Mouse (Mus musculus): ENCODE results near the gene Cyp8b1. TPM values are rescaled to one million over a fixed set of nuclear protein-coding genes. Genes with fewer than 3 reads are reported as not detected.

Cyp8b1 gene
- polyA plus RNA-seq (2015; fragmentation: Nextera tagmentation; extraction: Ambion mirVana), result not detected in 2 replicates

DNA sequence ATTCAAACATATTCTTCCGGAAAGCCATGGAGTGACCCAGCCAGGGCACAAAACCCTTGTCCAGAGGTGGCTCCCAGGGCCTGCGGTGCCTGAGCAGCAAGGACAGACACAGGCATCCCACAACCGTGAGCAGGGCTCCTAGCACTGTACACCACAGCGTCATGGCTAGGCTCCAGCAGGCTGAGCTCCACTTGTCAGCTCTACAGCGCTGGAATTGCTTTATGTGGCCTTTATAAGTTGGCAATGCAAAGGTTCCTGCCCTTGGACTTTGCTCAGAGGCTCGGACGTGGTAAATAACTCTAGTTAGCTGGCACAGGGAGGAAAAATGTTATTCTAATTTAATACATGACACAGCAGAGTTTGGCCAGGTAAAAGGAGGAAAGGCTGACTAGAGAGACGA, at the start of gene Cyp8b1:
Gene Cyp8b1 (minus strand): TSS at position 204 of the 400 bp plus-strand sequence.
- peak; percentile 83 for ATAC-seq
- no peaks in the 10 kb centered on the region for H3K36me3 ChIP-seq (ENCODE audit: control insufficient read depth, insufficient read depth, low read length)
- H3K4me2 ChIP-seq (ENCODE audit: low read depth, low read length), result 0 out of 2 replicates have a peak within 1 kb of the TSS, but pooled peaks have one; percentile 6
- H3K4me3 ChIP-seq (ENCODE audit: low read length), result no peak within 1 kb of the TSS
- WGBS, result 63% methylated on average over 8 of the region's 8 CpGs
- H3K27me3 ChIP-seq (replicated peaks; ENCODE audit: control insufficient read depth, insufficient read depth, low read length), result no peaks in the 10 kb centered on the region
- no peak within 1 kb of the TSS for H3K27ac ChIP-seq (ENCODE audit: low read length)
- H3K4me1 ChIP-seq (ENCODE audit: control insufficient read depth, insufficient read depth, low read length), result peaks cover 4% of the 10 kb centered on the region
- no peaks in the 10 kb centered on the region for H3K9me3 ChIP-seq (ENCODE audit: control insufficient read depth, low read length)
- no peak within 1 kb of the TSS for H3K9ac ChIP-seq (ENCODE audit: low read depth, low read length)

DNA sequence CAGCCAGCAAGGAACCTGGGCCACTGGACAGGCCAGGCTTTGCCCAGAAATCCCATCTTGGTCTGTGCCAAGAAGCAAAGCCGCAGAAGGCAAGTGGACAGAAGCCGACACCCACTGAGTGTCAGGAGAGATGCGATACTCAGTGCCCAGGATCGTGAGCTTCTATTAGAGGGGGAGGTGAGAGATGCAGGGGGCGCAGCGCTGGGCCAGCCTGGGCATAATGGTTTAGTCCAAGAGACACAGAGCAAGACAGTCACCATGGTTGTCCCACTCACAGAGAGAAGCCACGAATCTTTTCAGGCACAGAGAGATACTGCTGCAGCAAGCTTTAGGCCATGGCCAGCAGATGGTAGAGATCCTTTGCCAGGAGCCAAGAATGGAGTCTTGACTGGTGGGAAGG, 48.8 kb upstream of the Cyp8b1 start:
- 90% methylated on average over 7 of the region's 7 CpGs for WGBS
- Histone ChIP-seq H3K27me3 (replicated peaks; ENCODE audit: control insufficient read depth, insufficient read depth, low read length) (no peaks in the 10 kb centered on the region), H3K4me2 (ENCODE audit: low read depth, low read length) (no peak overlapping the region), H3K4me3 (ENCODE audit: low read length) (no peak overlapping the region), H3K9ac (ENCODE audit: low read depth, low read length) (no peak overlapping the region), H3K36me3 (ENCODE audit: control insufficient read depth, insufficient read depth, low read length) (no peaks in the 10 kb centered on the region), H3K4me1 (ENCODE audit: control insufficient read depth, insufficient read depth, low read length) (no peaks in the 10 kb centered on the region), H3K9me3 (ENCODE audit: control insufficient read depth, low read length) (no peaks in the 10 kb centered on the region), H3K27ac (ENCODE audit: low read length) (no peak overlapping the region)
- no peak for ATAC-seq

DNA sequence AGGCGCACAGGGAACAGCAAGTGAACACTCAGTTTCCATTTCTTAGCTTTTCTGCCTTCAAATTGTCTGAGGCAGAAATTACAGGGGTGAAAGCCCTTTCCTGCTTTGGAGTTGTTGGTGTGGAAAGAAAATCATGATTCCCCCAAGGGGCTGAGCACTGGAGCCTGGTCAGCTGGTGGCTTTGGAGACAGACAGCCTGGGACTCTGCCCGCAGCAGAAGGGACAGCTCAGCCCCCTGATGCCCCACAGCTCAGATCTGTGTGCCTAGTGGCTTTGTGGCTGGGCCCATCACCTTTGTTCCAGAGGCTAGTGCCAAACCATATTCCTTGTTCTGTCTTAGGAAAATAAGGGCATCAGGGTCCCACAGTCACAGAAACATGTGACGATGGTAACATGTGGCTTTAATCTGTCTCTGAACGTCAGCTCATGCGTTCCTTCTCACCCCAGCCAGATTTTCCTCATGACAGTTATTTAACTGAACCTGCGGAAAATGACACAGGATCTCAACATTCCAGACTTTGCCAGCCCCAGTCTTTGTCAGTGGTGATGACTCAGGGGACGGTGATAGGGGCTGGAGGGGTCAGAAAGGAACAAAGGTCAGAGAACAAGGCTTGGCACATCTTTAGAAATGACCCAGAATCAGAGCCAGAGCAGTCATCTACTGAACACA, 44.0 kb upstream of the Cyp8b1 start:
- Histone ChIP-seq H3K4me3 (ENCODE audit: low read length) (no peak overlapping the region), H3K9ac (ENCODE audit: low read depth, low read length) (no peak overlapping the region), H3K27me3 (replicated peaks; ENCODE audit: control insufficient read depth, insufficient read depth, low read length) (no peaks in the 10 kb centered on the region), H3K36me3 (ENCODE audit: control insufficient read depth, insufficient read depth, low read length) (no peaks in the 10 kb centered on the region), H3K4me1 (ENCODE audit: control insufficient read depth, insufficient read depth, low read length) (no peaks in the 10 kb centered on the region), H3K27ac (ENCODE audit: low read length) (no peak overlapping the region), H3K9me3 (ENCODE audit: control insufficient read depth, low read length) (no peaks in the 10 kb centered on the region), H3K4me2 (ENCODE audit: low read depth, low read length) (no peak overlapping the region)
- no peak for ATAC-seq
- 47% methylated on average over 7 of the region's 7 CpGs for WGBS

DNA sequence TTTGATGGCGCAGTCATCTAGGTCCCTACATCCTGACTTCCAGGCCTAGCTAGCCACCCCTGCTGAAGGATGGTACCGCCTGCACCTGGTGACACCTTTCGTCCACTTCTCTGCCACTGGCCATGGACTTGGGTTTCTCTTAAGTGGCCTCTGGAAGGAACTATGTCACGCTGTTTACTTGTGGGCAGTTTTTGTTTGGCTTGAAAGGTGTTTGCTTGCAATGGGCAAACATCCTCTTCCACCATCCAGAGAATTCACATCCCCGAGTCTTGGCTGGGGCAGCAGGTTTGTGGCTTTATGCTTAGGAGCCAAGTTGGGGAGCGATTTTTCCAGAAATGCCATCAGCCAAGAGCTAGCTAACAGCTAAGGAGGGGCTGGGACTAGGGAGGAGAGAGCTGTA, 36.5 kb upstream of the Cyp8b1 start:
- Histone ChIP-seq H3K4me1 (ENCODE audit: control insufficient read depth, insufficient read depth, low read length) (peaks cover 14% of the 10 kb centered on the region), H3K4me3 (ENCODE audit: low read length) (no peak overlapping the region), H3K4me2 (ENCODE audit: low read depth, low read length) (no peak overlapping the region), H3K27me3 (replicated peaks; ENCODE audit: control insufficient read depth, insufficient read depth, low read length) (no peaks in the 10 kb centered on the region), H3K36me3 (ENCODE audit: control insufficient read depth, insufficient read depth, low read length) (no peaks in the 10 kb centered on the region), H3K9me3 (ENCODE audit: control insufficient read depth, low read length) (no peaks in the 10 kb centered on the region), H3K9ac (ENCODE audit: low read depth, low read length) (0 out of 2 replicates have a peak overlapping the region, but pooled peaks have one; percentile 10), H3K27ac (ENCODE audit: low read length) (no peak overlapping the region)
- ATAC-seq, result no peak
- 90% methylated on average over 6 of the region's 6 CpGs for WGBS

DNA sequence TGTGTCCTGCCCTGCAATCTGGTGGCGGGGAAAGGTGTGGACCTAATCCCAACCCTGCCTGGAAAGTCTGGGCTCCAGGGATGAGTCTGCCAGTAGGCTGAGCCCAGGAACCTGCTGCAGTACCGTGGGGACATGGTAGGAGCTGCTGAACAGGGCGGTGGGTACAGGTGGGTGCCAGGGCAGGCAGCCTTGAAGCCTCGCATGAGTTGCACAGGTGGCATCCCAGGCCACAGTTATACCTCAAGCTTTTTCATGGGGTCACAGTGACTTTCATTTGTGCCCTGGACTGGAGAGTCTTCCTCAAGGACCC, 35.0 kb upstream of the Cyp8b1 start:
- ATAC-seq, result no peak
- H3K4me2 ChIP-seq (ENCODE audit: low read depth, low read length), result peak overlapping the region; percentile 54
- peaks cover 14% of the 10 kb centered on the region for H3K4me1 ChIP-seq (ENCODE audit: control insufficient read depth, insufficient read depth, low read length)
- H3K36me3 ChIP-seq (ENCODE audit: control insufficient read depth, insufficient read depth, low read length), result no peaks in the 10 kb centered on the region
- H3K9me3 ChIP-seq (ENCODE audit: control insufficient read depth, low read length), result no peaks in the 10 kb centered on the region
- H3K4me3 ChIP-seq (ENCODE audit: low read length), result peak overlapping the region; percentile 43
- H3K27me3 ChIP-seq (replicated peaks; ENCODE audit: control insufficient read depth, insufficient read depth, low read length), result no peaks in the 10 kb centered on the region
- peak overlapping the region; percentile 64 for H3K9ac ChIP-seq (ENCODE audit: low read depth, low read length)
- 29% methylated on average over 4 of the region's 4 CpGs for WGBS
- H3K27ac ChIP-seq (ENCODE audit: low read length), result peak overlapping the region; percentile 43

DNA sequence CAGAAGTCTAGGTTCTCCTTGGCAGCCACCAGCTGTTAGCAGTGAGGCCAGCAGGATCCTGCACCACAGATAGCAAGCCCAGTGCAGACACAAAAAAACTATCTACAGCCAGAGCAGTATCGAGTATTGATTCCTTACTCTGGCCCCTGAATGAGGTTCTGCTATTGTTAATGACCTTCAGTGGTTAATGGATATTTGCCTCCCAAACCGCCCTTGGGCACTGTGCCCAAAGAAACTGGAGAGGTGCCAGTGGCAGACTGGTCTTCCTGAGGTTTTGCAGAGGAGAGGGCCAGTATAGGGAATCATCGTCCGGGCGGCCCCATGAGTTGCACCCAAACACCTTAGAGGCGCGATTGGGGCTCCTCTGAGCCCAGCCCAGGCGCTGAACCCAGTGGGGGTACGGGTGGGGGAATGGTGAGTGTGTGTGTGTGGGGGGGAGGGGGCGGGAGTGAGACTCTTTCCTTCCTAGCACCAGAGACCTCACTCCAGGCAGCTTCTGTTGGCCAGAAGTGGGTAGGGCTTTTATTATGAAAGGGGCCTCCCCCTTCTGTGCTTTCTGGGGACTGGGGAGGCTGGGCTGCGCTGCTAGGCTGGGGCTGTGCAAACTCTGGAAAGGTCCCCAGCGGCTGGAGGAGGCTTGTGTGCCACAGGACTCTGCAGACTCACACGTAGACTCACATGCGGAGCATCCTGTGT, 34.5 kb upstream of the Cyp8b1 start, which contains the start of gene Fam198a:
Gene Fam198a (plus strand): TSS at position 571 of the 696 bp plus-strand sequence.
- peak within 1 kb of the TSS; percentile 65 for H3K27ac ChIP-seq (ENCODE audit: low read length)
- no peaks in the 10 kb centered on the region for H3K36me3 ChIP-seq (ENCODE audit: control insufficient read depth, insufficient read depth, low read length)
- peak within 1 kb of the TSS; percentile 54 for H3K4me2 ChIP-seq (ENCODE audit: low read depth, low read length)
- 2% methylated on average over 14 of the region's 14 CpGs for WGBS
- peak within 1 kb of the TSS; percentile 43 for H3K4me3 ChIP-seq (ENCODE audit: low read length)
- H3K27me3 ChIP-seq (replicated peaks; ENCODE audit: control insufficient read depth, insufficient read depth, low read length), result no peaks in the 10 kb centered on the region
- H3K4me1 ChIP-seq (ENCODE audit: control insufficient read depth, insufficient read depth, low read length), result peaks cover 14% of the 10 kb centered on the region
- H3K9ac ChIP-seq (ENCODE audit: low read depth, low read length), result peak within 1 kb of the TSS; percentile 64
- no peaks in the 10 kb centered on the region for H3K9me3 ChIP-seq (ENCODE audit: control insufficient read depth, low read length)
- peak; percentile 91 for ATAC-seq

DNA sequence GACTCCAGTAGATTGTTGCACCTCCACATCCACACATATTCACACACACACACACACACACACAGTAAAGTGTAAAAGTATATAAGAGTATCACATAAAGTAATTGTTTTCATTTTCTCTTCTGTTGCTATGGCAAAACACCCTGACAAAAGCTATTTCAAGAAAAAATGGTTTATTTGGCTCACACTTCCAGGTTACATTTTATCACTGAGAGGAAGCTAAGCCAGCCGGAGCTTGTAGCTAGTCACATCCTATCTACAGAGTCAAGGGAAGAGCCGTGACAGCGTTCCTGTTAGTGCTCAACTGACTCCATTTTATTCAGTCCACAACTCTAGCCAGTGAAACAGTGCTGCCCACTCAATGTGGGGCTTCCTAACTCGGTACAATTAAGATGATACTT, 32.3 kb upstream of the Cyp8b1 start:
- no peaks in the 10 kb centered on the region for H3K27me3 ChIP-seq (replicated peaks; ENCODE audit: control insufficient read depth, insufficient read depth, low read length)
- 58% methylated on average over 4 of the region's 4 CpGs for WGBS
- H3K4me1 ChIP-seq (ENCODE audit: control insufficient read depth, insufficient read depth, low read length), result peaks cover 14% of the 10 kb centered on the region
- no peak for ATAC-seq
- H3K9ac ChIP-seq (ENCODE audit: low read depth, low read length), result no peak overlapping the region
- no peak overlapping the region for H3K27ac ChIP-seq (ENCODE audit: low read length)
- H3K36me3 ChIP-seq (ENCODE audit: control insufficient read depth, insufficient read depth, low read length), result no peaks in the 10 kb centered on the region
- H3K4me3 ChIP-seq (ENCODE audit: low read length), result no peak overlapping the region
- H3K4me2 ChIP-seq (ENCODE audit: low read depth, low read length), result no peak overlapping the region
- no peaks in the 10 kb centered on the region for H3K9me3 ChIP-seq (ENCODE audit: control insufficient read depth, low read length)

DNA sequence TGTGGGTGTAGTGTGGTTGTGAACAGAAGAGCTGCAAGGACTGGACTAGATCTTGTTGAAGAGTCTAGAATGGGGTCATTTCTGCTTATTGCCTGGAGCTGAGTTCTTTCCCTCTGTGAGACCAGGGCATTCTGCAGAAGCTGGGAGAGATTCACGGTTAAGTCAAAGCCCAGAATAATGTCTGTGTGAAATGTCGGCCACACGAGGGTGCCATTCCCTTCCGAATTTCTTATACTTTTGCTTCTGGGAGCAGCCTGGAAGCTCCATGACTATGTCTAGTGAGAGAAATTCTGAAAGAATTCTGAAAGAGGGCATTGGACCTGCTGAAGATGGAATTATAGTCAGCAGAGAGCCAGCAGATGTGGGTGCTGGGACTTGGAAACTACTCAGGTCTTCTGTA, 31.7 kb upstream of the Cyp8b1 start:
- no peaks in the 10 kb centered on the region for H3K36me3 ChIP-seq (ENCODE audit: control insufficient read depth, insufficient read depth, low read length)
- no peaks in the 10 kb centered on the region for H3K9me3 ChIP-seq (ENCODE audit: control insufficient read depth, low read length)
- H3K27ac ChIP-seq (ENCODE audit: low read length), result no peak overlapping the region
- no peak overlapping the region for H3K9ac ChIP-seq (ENCODE audit: low read depth, low read length)
- no peaks in the 10 kb centered on the region for H3K27me3 ChIP-seq (replicated peaks; ENCODE audit: control insufficient read depth, insufficient read depth, low read length)
- H3K4me1 ChIP-seq (ENCODE audit: control insufficient read depth, insufficient read depth, low read length), result peaks cover 14% of the 10 kb centered on the region
- H3K4me2 ChIP-seq (ENCODE audit: low read depth, low read length), result no peak overlapping the region
- 6% methylated on average over 4 of the region's 4 CpGs for WGBS
- H3K4me3 ChIP-seq (ENCODE audit: low read length), result no peak overlapping the region
- ATAC-seq, result no peak

DNA sequence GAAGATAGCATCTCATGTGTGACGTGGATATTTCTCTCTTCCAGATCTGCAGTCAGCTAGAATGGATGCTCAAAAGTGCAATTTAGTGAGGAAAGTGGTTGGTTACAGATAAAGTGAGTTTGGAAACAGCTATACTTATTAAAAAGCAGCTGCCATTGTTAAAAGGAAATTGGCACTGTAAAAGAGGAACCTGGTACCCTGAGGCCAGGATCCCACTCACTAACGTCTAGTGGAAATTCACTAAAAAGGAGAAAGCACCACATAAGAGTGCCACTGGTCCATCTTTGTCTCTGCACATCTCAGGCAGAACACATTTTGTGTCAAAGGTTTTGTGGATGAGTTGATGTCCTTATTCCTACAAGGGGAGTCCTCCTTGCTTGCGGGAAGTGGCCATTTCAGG, 27.5 kb upstream of the Cyp8b1 start:
- H3K4me1 ChIP-seq (ENCODE audit: control insufficient read depth, insufficient read depth, low read length), result no peaks in the 10 kb centered on the region
- H3K4me2 ChIP-seq (ENCODE audit: low read depth, low read length), result no peak overlapping the region
- WGBS, result 88% methylated on average over 3 of the region's 3 CpGs

More for the DNA sequence above, 27.5 kb upstream of the Cyp8b1 start:
- H3K36me3 ChIP-seq (ENCODE audit: control insufficient read depth, insufficient read depth, low read length), result no peaks in the 10 kb centered on the region
- no peak overlapping the region for H3K27ac ChIP-seq (ENCODE audit: low read length)
- H3K9me3 ChIP-seq (ENCODE audit: control insufficient read depth, low read length), result no peaks in the 10 kb centered on the region
- no peak overlapping the region for H3K4me3 ChIP-seq (ENCODE audit: low read length)
- H3K9ac ChIP-seq (ENCODE audit: low read depth, low read length), result no peak overlapping the region
- no peaks in the 10 kb centered on the region for H3K27me3 ChIP-seq (replicated peaks; ENCODE audit: control insufficient read depth, insufficient read depth, low read length)
- ATAC-seq, result no peak

All from intestine, embryonic 16.5 days (tissue).